Mouse (Mus musculus) intestine, embryonic 16.5 days (tissue): ENCODE measurements around the gene Bcar3. TPM values are rescaled to one million over a fixed set of nuclear protein-coding genes. Genes with fewer than 3 reads are reported as not detected.

Experiments used
- ATAC-seq: fragments of 200-750 bp; cut with Nextera tagmentation; 2 replicates; pipeline ENCODE4 v1.8.0; 2017; ENCODE audit warnings: moderate TSS enrichment, moderate library complexity
- H3K27ac ChIP-seq: fragments of 300-500 bp; sonication (generic); 2 replicates; pipeline ENCODE4 v1.5.1; 2014; ENCODE audit warnings: mild to moderate bottlenecking, low read length
- H3K27me3 ChIP-seq: fragments of 300-500 bp; sonication (generic); replicated peaks from 2 replicates; pipeline ENCODE4 v1.6.1; 2014; ENCODE audit warnings: low read length, control low read depth, mixed read lengths; ENCODE audit not compliant: control insufficient read depth, insufficient read depth
- H3K36me3 ChIP-seq: fragments of 300-500 bp; sonication (generic); 2 replicates; pipeline ENCODE4 v1.6.1; 2014; ENCODE audit warnings: low read length, control low read depth; ENCODE audit not compliant: control insufficient read depth, insufficient read depth
- H3K4me1 ChIP-seq: fragments of 300-500 bp; sonication (generic); 2 replicates; pipeline ENCODE4 v1.6.1; 2014; ENCODE audit warnings: low read length, control low read depth, mixed read lengths; ENCODE audit not compliant: control insufficient read depth, insufficient read depth
- H3K4me2 ChIP-seq: fragments of 300-500 bp; sonication (generic); 2 replicates; pipeline ENCODE4 v1.6.1; 2014; ENCODE audit warnings: low read depth, low read length, control low read depth
- H3K4me3 ChIP-seq: fragments of 300-500 bp; sonication (generic); 2 replicates; pipeline ENCODE4 v1.5.1; 2014; ENCODE audit warnings: mild to moderate bottlenecking, low read length
- H3K9ac ChIP-seq: fragments of 300-500 bp; sonication (generic); 2 replicates; pipeline ENCODE4 v1.6.1; 2014; ENCODE audit warnings: low read depth, low read length
- H3K9me3 ChIP-seq: fragments of 300-500 bp; sonication (generic); 2 replicates; pipeline ENCODE4 v1.6.1; 2016; ENCODE audit warnings: low read length, control low read depth; ENCODE audit not compliant: control insufficient read depth
- WGBS: fragments of 180-500 bp; shearing (Covaris S2); extraction: QIAGEN DNeasy Blood & Tissue Kit; methylation state at CpG from one replicate; pipeline ENCODE4 v1.1.7; 2014; 5-methylcytosine and 5-hydroxymethylcytosine counted together
- polyA plus RNA-seq: library from polyadenylated mRNA; unstranded; fragments of >200 nt; fragmentation: Nextera tagmentation; extraction: Ambion mirVana; gene quantifications from 2 replicates; pipeline ENCODE4 v1.2.1, GENCODE M21; 2015

Bcar3 gene
- polyA plus RNA-seq, 1 experiment from 2014 or later, result 23.7 TPM

DNA sequence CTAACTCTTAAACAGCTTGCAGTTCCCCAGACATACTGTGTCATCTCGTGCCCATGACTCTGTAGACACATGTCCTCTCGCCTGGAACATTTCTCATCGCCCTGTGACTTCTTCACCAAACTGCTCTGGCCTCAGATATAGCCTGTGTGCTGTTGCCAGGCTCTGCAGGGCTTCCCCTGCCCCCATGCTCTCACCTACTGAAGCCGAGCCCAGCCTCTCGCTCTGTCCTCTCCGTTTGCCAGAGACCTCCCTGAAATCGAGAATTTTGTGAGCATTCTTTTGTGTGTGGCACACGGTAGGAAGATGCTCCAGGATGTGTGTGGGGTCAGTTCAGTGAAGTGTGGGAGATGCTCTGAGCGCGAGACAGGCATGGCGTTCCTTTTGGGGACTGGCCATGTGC lies 151.8 kb downstream of the Bcar3 start:
- no peak for ATAC-seq
- Histone ChIP-seq H3K9ac (no peak overlapping the region), H3K27me3 (no peaks in the 10 kb centered on the region), H3K4me1 (no peaks in the 10 kb centered on the region), H3K9me3 (no peaks in the 10 kb centered on the region), H3K36me3 (no peaks in the 10 kb centered on the region), H3K27ac (no peak overlapping the region), H3K4me3 (no peak overlapping the region), H3K4me2 (no peak overlapping the region)
- WGBS, result 88% methylated on average over 11 of the region's 11 CpGs

DNA sequence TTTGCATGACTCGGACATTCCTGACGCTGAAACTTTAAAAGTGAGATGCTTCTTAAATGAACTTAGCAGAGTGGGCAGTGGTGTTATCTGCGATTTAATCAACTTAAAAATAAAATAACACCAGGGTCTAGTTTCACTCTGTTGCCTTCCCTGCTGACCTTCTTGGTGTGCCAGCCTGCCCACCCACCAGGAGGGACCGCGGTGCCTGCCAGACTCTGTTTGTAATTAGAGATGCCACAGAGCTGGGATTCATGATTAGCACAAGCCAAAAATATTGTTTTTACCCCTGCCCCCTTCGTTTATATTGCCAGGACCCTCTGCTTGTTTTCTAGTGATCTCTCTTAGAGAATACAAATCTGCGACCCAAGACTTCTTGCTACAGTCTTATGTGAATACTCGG lies 152.7 kb downstream of the Bcar3 start:
- Histone ChIP-seq H3K4me1 (no peaks in the 10 kb centered on the region), H3K9me3 (no peaks in the 10 kb centered on the region), H3K27me3 (no peaks in the 10 kb centered on the region), H3K4me2 (no peak overlapping the region), H3K4me3 (no peak overlapping the region), H3K27ac (no peak overlapping the region), H3K36me3 (no peaks in the 10 kb centered on the region), H3K9ac (no peak overlapping the region)
- 80% methylated on average over 8 of the region's 8 CpGs for WGBS
- ATAC-seq, result no peak

DNA sequence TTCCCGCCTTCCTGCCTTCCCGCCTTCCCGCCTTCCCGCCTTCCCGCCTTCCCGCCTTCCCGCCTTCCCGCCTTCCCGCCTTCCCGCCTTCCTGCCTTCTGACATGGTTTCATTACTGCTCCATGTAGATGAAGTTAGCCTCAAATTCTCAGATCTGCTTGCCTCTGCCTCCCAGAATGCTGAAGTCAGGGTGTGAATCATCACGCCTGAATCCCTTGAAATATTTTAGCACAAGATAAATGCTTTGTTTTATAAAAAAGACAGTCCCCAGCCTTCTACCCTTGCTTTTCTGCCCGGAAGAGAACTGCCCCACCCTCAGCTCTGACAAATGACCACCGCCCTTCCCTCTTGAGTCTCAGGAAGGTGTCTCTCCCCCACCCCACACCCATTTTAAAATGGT lies 154.3 kb downstream of the Bcar3 start:
- Histone ChIP-seq H3K9me3 (no peaks in the 10 kb centered on the region), H3K9ac (no peak overlapping the region), H3K4me1 (no peaks in the 10 kb centered on the region), H3K36me3 (no peaks in the 10 kb centered on the region), H3K4me3 (no peak overlapping the region), H3K27me3 (no peaks in the 10 kb centered on the region), H3K4me2 (no peak overlapping the region), H3K27ac (no peak overlapping the region)
- WGBS, result 95% methylated on average over 13 of the region's 13 CpGs
- ATAC-seq, result no peak

DNA sequence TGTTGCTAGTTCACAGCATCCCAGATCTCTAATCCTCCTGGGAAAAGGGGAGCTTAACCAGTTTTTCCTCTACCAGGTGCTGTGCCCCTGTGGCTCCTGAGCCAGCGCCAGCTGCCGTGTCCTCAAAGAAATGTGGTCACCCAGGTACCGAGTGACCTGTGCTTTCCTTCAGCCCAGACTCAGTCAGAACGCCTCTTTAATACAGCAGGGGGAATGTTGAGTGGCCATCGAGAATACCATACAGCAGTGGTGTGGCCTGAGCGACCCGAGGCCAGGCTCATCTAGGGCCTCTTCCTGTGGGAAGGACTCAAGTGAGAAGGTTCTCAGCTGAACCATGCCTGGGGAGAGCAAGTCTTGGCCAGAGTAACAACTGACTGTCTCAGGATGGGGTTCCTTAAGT lies 156.1 kb downstream of the Bcar3 start:
- Histone ChIP-seq H3K9ac (no peak overlapping the region), H3K4me3 (no peak overlapping the region), H3K27me3 (no peaks in the 10 kb centered on the region), H3K4me1 (no peaks in the 10 kb centered on the region), H3K27ac (no peak overlapping the region), H3K4me2 (no peak overlapping the region), H3K9me3 (no peaks in the 10 kb centered on the region), H3K36me3 (no peaks in the 10 kb centered on the region)
- no peak for ATAC-seq
- 91% methylated on average over 7 of the region's 7 CpGs for WGBS

DNA sequence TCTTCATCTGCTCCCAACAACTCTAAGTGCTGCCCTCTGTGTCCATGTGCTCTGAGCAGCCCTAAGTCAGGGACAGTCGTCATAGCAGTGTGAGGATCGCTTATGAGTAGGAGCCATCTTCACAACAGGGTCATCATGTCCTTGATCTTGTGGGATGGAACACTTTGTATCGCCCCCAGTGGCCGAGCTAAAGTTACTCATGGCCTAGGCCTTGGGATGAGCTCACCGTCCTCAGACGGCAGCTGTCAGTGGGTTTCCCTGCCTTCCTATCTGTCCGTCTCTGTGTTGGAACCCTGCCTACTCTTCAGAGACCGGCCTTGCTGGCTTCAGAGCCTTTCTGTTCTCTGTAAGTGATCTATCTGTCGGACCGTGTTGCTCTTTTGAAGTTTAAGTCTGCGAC lies 159.9 kb downstream of the Bcar3 start:
- Histone ChIP-seq H3K4me3 (no peak overlapping the region), H3K27me3 (no peaks in the 10 kb centered on the region), H3K4me1 (no peaks in the 10 kb centered on the region), H3K9me3 (no peaks in the 10 kb centered on the region), H3K9ac (no peak overlapping the region), H3K4me2 (no peak overlapping the region), H3K27ac (no peak overlapping the region), H3K36me3 (no peaks in the 10 kb centered on the region)
- no peak for ATAC-seq
- WGBS, result 84% methylated on average over 11 of the region's 11 CpGs

DNA sequence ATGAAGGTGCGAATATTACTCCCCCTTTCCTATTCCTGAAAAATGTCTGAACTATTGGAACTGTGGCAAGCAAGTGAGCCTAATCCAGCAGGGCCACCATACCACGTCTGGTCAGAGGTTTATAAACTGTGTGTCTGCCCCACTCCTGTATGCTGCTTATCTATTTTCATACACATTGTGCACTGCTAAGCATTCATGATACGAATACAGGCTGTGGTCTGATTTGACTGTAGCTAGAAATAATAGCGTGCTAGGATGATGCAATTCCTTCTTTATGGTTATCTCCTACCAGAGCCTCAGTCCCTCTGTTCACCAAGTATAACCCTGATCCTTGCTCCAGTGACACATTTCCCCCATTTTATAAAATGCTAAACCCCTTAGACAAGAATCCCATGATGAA lies 162.2 kb downstream of the Bcar3 start:
- Histone ChIP-seq H3K4me1 (no peaks in the 10 kb centered on the region), H3K27ac (no peak overlapping the region), H3K36me3 (no peaks in the 10 kb centered on the region), H3K9me3 (no peaks in the 10 kb centered on the region), H3K4me2 (no peak overlapping the region), H3K27me3 (no peaks in the 10 kb centered on the region), H3K4me3 (no peak overlapping the region), H3K9ac (no peak overlapping the region)
- 82% methylated on average over 4 of the region's 4 CpGs for WGBS
- no peak for ATAC-seq

DNA sequence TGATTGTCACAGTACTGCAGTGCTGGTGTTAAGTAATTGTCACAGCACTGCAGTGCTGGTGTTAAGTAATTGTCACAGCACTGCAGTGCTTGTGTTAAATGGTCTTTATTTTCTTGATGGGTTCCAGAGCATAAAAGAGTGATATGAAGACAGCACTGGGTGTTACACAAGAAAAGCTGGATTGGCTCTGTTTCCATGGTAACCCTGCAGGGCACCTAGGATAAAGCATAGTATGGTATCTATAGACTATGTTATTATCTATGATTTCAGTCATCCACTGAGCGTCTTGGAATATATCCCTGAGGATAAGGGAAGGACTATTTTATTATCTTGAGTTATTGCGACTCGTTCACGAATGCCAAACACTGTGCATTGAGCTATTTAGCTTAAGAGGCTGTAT lies 162.9 kb downstream of the Bcar3 start:
- WGBS, result 36% methylated on average over 4 of the region's 4 CpGs
- no peaks in the 10 kb centered on the region for H3K27me3 ChIP-seq
- H3K4me3 ChIP-seq, result no peak overlapping the region
- no peak for ATAC-seq
- H3K27ac ChIP-seq, result no peak overlapping the region
- no peaks in the 10 kb centered on the region for H3K9me3 ChIP-seq
- H3K36me3 ChIP-seq, result no peaks in the 10 kb centered on the region
- no peak overlapping the region for H3K4me2 ChIP-seq
- no peak overlapping the region for H3K9ac ChIP-seq
- H3K4me1 ChIP-seq, result no peaks in the 10 kb centered on the region

DNA sequence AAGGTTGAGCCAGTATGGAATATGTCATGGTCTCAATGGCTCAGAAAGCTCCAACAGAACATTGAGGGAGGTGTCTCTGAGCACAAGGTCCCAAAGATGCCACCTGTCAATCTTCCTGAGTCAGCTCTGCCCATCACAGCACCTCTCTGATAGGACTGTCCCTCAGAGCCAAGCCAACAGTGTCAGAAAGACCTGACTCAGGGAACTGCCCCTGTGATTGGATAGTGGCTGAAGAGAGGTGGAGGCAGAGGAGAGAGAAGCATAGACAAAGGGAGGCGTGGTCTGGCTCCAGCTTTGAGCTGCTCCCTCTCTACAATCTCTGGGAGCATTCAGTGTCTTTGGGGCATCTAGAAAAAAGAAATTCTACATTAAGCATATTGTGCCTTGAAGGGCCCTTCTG lies 163.8 kb downstream of the Bcar3 start:
- ATAC-seq, result no peak
- H3K36me3 ChIP-seq, result no peaks in the 10 kb centered on the region
- no peaks in the 10 kb centered on the region for H3K27me3 ChIP-seq
- H3K4me1 ChIP-seq, result peaks cover 6% of the 10 kb centered on the region; the same call in 1 of the 2 replicates
- H3K4me2 ChIP-seq, result no peak overlapping the region
- no peaks in the 10 kb centered on the region for H3K9me3 ChIP-seq
- H3K27ac ChIP-seq, result no peak overlapping the region
- 65% methylated on average over 1 of the region's 1 CpGs for WGBS
- no peak overlapping the region for H3K4me3 ChIP-seq
- H3K9ac ChIP-seq, result no peak overlapping the region

DNA sequence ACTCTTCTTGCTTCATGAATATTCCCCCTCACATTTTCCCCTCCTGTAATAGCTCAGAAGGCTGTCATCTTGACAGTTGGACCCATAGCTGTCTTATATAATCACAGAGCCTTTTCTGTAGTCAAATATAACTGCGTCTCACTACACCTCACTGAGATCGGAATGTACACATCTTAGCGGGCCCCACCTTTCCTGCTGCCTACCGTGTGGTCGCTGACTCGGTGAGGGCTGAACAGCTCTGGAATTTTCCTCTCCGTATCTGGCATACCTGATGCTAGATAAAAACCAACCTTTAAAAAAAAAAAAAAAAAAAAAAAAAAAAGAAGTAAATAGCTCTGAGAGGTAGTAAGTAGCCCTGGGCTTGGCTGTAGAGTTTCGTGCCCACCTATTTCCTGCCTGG lies 164.8 kb downstream of the Bcar3 start:
- WGBS, result 42% methylated on average over 8 of the region's 8 CpGs
- no peak for ATAC-seq
- Histone ChIP-seq H3K36me3 (no peaks in the 10 kb centered on the region), H3K4me2 (no peak overlapping the region), H3K4me3 (no peak overlapping the region), H3K27ac (no peak overlapping the region), H3K9me3 (no peaks in the 10 kb centered on the region), H3K4me1 (peaks cover 6% of the 10 kb centered on the region; the same call in 1 of the 2 replicates), H3K27me3 (no peaks in the 10 kb centered on the region), H3K9ac (no peak overlapping the region)

DNA sequence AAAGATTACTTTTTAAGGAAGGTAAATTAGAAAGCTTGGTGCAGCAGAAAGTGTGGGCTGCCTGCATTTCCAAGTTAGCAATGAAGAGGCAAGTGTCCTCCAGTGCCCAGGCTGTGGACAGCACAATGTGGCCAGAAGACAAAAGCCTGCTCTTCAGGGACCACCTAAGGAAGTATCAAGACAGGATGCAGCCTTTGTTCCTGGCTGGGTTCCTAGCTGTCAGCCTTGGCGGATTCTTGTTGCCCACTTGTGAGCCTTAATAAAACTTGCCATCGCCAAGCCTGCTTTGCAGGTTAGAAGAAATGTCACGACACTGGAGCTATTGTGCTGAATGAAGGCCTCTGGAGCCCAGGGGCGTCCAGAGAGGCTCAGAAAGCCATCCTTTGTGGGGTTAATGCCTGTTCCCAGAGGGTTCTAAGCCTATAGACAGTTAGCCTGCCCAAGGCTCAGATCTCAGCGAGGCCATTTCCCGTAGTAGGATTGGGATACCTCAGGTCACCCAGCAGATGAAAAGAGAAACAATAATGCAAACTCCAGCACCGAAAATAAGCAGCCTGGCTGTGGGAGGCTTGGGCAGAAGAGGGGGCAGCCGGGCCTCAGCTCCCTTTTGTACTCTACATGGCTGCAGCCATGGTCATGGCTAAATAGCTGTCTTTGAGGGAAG lies 167.0 kb downstream of the Bcar3 start:
- Histone ChIP-seq H3K4me1 (peaks cover 6% of the 10 kb centered on the region; the same call in 1 of the 2 replicates), H3K36me3 (no peaks in the 10 kb centered on the region), H3K9ac (no peak overlapping the region), H3K9me3 (no peaks in the 10 kb centered on the region), H3K4me2 (no peak overlapping the region), H3K27ac (peak overlapping the region; percentile 4), H3K4me3 (no peak overlapping the region), H3K27me3 (no peaks in the 10 kb centered on the region)
- WGBS, result 63% methylated on average over 8 of the region's 8 CpGs
- ATAC-seq, result no peak
